Mouse (Mus musculus) embryonic facial prominence, embryonic 10.5 days (tissue): ENCODE results near the gene Dus4l. TPM values are rescaled to one million over a fixed set of nuclear protein-coding genes. Genes with fewer than 3 reads are reported as not detected.

ENCODE experiments used
- polyA plus RNA-seq: library from polyadenylated mRNA; unstranded; fragments of >200 nt; fragmentation: Nextera tagmentation; extraction: Ambion mirVana; gene quantifications from 2 replicates; pipeline ENCODE4 v1.2.1, GENCODE M21; 2016

The Dus4l gene
- polyA plus RNA-seq, 1 experiment from 2014 or later = 12.3 TPM

Other genes starting within 250 kb of the Dus4l start
- gene Cbll1, start 155.2 kb downstream of the Dus4l start, polyA plus RNA-seq = 21.3 TPM in 2 replicates
- gene Slc26a4, start 94.9 kb downstream of the Dus4l start, polyA plus RNA-seq = 0.31 TPM in 1 of 2 replicates, not detected in the other
- 26.5 and 30.2 TPM in 2 replicates for gene Bcap29, start 20.2 kb downstream of the Dus4l start, polyA plus RNA-seq
- gene Cog5, start within 50 bp of the Dus4l start, polyA plus RNA-seq = 29.0 and 31.1 TPM in 2 replicates
- 0.69 and 0.93 TPM in 2 replicates for gene Gpr22, start 59.1 kb upstream of the Dus4l start, polyA plus RNA-seq